Mouse (Mus musculus): ENCODE data around the gene Ifnar2.
A peak's percentile ranks its signal among the peaks of the same experiment; 100 is the strongest.

Ifnar2 gene

GRCm38 (mm10) chr16:91372577-91373472 is at the start of gene Ifnar2:
TSS of gene Ifnar2 (plus strand) at chr16:91372783.
- peak; percentile 82 for DNase-seq (ENCODE audit: low spot score)

DNA sequence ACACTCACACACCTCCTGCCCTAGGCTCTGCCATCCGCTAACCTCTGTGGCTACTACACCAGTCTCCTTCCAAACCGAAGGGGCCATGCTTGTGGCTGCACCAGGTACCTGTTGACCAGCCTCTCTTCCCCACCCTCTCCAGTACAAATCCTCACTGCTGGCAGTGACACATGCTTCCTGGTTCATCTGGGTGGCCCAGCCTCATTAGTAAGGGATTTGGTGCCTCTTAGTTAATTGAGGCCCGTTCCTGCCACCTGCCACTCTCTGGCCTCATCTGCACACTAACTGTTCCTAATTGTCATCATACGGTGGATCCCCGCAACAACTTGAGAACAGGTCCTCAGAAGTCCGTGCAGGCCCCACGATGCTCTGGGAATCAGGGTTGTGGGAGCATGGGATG is 45.0 kb upstream of the Ifnar2 start:
- no peak for DNase-seq (ENCODE audit: low spot score)

- no peak for DNase-seq (ENCODE audit: low spot score)
These were observed 43.7 kb upstream of the Ifnar2 start for GRCm38 (mm10) chr16:91328922-91329321.

DNA sequence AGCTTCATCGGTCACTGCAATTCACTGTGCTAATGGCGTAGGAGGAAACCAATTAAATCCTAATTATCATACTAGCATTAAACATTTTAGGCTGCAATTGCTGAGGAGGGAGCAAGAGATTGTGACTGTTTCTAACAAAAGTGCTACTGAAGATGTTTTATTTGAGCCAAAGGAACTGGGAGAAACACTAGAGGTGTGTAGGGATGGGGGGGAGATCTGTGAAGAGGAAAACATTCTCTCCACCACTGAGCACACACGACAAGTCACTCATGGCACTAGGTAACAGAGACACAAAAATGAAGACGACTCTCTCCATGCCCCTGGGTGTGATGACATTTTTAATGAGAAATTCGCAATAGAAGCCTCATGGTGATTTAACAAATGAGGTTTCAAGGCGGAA is 42.1 kb upstream of the Ifnar2 start:
- DNase-seq (ENCODE audit: low spot score): no peak

DNA sequence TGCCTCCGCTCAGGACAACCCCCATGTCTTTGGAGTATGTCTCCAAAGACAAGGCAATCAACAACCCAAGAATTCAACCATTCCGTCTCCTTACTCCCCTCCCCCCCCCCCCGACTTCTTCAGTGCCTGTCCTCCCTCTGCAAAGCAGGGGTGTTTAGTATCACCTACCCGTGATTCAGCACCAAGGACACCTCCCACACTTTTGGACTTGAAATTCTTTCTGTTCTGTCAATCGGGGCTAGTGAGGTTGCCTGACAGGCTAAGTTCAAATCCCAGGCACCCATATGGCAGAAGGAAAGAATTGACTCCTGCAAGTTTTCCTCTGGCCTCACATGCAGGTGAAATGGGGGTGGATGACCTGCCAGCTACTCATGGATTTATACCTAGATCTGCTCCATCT is 41.4 kb upstream of the Ifnar2 start:
- DNase-seq (ENCODE audit: low spot score): peak; percentile 61

- DNase-seq (ENCODE audit: low spot score): no peak
These were observed 39.7 kb upstream of the Ifnar2 start for GRCm38 (mm10) chr16:91332880-91333279.

DNA sequence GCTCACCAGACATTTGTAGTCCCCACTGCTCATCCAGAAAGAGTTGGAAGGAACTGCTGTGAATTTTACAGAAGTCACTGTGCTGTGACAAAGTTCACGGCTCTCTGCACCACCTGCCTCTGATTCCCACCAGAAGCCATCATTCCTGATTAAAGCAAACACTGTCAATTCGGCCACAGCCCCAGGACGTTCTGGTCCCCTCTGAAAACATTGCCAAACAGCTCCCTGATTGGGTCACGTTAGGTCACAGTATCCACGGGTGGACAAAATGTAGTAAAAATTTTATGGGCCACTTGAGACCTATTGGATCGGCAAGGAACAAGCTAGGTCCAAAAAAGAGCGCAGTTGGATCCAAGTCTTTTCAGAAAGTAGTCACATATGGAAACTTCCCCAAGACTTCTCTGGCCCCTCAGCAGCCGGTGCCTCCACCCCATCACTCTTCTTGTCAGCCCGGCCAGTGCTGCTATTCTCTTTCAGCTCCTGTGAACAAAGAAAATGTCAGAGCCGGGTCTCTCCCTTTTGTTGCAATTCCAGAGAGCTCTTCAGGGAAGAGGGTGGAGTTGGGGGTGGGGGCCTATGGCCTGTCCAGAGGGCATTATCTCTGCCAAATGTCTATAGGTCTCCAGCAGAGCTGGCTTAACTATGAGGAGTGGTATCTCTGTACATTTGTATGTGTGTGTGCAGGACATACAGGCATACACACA is 38.2 kb upstream of the Ifnar2 start:
- DNase-seq (ENCODE audit: low spot score): peak; percentile 85

- no peak for DNase-seq (ENCODE audit: low spot score)
These were observed 35.8 kb upstream of the Ifnar2 start for GRCm38 (mm10) chr16:91336753-91337152.

DNA sequence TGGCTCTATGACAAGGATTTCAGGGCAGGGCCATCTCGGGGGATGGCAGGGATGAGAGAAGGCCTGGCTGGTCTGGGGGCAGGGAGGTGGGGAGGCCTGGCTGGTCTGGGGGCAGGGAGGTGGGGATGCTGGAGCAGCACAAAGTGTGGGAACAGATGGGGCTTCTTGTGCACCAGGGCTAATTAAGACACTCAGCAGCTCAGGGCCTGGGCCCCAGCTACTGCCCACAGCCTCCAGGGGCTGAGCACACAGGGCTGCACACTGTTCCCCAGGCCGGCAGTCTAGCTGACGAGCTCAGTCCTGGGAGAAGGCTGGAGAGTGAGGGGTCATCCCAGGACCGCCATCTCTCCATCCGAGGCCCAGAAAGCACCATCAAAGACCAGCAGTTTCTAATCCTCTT is 35.1 kb upstream of the Ifnar2 start:
- no peak for DNase-seq (ENCODE audit: low spot score)

DNA sequence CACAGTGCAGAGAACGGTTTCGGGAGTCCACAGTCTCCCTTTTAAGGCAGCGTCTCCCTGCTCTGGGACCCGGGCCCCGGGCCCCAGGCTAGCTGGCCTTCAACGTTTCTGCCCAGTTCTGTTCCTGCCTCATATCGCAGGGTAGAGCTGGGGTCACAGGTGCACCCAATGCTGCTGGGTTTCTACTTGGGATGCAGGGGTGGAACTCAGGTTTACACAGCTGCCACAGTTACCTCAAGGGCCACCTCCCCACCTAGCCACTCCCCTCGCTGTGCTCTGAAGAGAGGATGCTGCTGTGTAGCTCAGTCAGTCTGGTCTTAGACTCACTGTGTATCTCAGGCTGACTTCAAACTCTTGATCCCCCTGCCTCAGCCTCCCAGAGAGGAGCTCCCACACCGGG is 26.1 kb upstream of the Ifnar2 start:
- no peak for DNase-seq (ENCODE audit: low spot score)

DNA sequence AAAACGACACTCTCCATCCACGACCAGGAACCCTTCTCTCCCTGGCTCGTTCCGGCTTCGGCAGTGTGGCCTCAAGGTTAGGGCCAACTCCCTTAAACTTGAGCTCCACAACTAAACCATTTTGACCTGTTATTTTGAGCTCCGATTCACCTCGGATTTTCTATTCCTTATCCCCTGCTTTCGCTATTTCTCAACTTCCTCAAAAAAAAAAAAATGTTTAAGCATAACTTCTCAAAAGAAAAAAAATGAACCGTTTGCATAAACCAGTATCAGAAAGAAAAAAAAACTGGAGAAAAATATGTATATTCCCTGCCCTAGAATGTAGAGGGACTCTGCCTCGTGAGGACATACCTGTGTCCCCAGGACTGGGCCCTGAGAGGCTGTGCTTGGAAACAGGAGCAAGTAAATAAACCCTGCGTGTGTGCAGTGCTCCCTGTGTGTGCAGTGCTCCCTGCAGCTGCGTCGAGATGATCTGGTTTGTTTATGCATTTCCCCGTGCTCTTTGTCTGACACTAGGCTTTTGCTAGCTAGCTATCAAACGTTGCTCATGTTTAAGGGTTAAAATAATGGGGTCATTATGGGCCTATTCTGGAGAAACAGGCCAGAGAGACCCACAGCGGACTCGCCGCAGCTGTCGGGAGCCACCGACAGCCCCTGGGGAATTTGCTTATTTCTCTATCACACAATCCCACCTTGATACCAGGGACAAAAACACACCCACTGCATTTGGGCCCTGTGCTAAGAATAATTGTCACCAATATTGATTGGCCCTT is 24.9 kb upstream of the Ifnar2 start:
- DNase-seq (ENCODE audit: low spot score): no peak

DNA sequence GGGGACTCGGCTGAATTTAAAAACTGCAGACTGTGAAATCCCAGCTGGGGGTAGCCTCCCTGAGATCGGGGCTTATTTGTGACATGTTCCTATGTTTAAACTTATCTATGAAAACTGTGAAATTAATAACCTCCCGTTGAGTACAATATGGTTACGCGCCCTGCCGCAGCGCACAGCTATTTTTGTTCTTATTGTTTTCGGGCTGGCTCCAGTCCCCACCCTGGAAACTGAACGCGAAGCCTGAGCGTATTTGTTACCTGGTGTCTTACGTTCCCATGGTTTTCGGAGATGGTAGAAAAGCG is 24.4 kb upstream of the Ifnar2 start:
- no peak for DNase-seq (ENCODE audit: low spot score)

DNA sequence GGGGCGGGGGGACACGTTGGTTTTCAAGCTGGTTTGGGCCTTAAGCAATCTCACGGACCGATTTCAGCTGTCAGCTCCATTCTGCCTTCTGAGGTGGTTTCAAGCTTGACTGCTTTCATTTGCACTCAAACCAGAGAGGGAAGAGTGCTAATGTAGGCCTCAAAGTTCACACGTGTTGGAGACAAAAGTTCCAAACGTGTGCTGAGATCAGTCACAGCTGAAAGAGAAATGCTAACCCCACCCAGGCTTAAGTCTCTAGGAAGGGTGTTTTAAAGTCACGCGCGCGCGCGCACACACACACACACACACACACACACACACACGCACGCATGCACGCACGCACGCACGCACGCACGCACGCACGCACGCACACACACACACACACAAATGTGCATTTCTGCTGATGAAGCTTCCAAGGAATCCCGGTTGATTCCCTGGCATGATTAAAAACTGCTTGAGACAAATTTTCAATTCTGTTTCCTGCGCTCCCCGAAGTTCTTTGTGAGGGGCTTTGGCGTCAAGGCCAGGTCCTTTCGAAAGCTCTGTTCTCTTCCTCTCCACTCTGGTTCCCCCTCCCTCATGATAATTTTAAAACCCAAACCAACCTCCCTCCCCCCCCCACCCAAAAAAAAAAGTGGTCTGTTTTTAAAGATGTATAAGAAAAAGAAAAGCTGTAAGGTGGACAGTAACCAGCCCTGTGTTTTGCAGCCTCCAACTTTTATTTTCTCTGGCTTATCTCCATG is 23.8 kb upstream of the Ifnar2 start:
- no peak for DNase-seq (ENCODE audit: low spot score)

DNA sequence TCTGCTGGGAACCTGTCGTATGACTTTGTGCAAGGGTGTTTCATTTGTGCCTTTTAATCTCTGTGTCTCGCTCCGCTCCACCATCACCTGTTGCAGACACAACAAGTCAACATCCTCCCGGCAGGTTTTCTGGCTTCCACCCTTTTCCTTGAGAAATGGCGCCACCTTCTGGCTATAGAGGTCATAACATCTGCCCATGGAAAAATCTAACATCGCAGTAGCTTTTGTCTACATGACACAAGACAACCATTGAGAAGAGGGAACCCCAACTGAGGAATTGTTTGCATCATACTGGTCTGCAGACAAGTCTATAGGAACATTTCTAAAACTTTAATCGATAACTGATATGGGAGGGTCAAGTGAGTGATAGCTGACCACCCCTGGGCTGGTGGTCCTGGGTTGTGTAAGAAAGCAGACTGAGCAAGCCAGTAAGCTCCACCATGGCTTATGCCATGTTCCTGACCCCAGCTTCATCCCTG is 20.5 kb upstream of the Ifnar2 start:
- DNase-seq (ENCODE audit: low spot score): peak; percentile 91

- no peak for DNase-seq (ENCODE audit: low spot score)
These were observed 19.8 kb upstream of the Ifnar2 start for GRCm38 (mm10) chr16:91352749-91353148.

DNA sequence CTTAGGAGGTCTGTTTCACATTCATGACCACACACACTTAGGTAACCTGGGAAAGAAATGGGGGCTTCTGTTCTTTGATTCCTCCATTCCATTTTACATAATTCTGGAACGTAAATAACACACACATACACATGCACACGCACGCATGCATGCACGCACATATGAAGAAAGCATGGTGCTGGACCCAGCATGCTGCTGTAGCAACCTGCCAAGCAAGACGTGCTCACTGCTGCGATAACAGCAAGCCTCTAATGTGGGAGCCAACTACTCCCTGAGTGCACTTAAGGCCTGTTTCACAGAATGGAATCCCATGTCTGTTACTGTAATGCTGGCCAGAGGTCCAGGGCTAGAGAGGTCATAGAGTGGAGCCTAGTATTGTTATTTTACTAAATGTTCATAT is 19.4 kb upstream of the Ifnar2 start:
- DNase-seq (ENCODE audit: low spot score): no peak

DNA sequence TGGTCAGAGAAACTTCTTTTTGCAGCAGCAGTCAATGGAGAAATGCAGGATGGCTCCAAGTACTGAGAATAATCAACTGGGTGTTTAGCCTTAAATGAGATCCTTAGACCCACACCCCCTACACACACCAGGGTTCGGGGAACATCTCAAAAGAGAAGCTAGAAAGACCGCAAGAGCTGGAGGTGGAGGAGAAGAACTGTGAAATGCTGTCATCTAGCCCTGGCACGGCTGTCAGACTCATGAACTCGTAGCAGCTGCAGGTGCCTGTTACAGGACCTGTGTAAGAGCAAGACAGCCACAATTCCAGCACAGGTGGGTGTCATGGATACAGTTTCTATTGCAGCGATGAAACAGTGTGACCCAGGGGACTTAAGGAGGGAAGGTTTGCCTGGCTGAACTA is 18.9 kb upstream of the Ifnar2 start:
- DNase-seq (ENCODE audit: low spot score): no peak

- DNase-seq (ENCODE audit: low spot score): no peak
These were observed 18.0 kb upstream of the Ifnar2 start for GRCm38 (mm10) chr16:91354599-91354998.

DNA sequence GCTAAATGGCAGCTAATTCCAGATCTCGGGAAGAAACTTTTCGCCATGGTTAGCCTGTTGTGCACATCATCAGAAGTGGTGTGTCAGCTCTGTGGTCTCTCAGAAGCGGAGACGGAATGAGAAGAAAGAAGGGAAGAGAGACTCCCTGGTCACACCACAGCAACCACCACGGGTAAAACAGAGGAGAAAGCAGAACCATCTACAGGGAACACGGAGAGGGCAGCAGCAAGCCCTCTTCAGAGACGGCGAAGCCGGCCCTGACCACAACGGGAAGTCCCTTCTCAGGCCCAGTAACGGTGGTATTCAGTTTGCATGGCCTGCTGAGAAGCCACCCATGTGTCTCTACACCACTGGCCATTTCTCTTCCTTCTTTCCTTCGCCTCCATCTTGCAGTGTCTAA is 17.4 kb upstream of the Ifnar2 start:
- no peak for DNase-seq (ENCODE audit: low spot score)

GRCm38 (mm10) chr16:91356760-91357525 is 15.6 kb upstream of the Ifnar2 start:
- DNase-seq (ENCODE audit: low spot score): no peak

- DNase-seq (ENCODE audit: low spot score): no peak
These were observed 15.1 kb upstream of the Ifnar2 start for GRCm38 (mm10) chr16:91357526-91357900.

All from embryo, embryonic 10.5 days (tissue).